Mouse (Mus musculus) embryonic facial prominence, embryonic 13.5 days (tissue): ENCODE results near the gene Rrp36. TPM values are rescaled to one million over a fixed set of nuclear protein-coding genes. Genes with fewer than 3 reads are reported as not detected.

Source experiments
- ATAC-seq: fragments of 200-750 bp; cut with Nextera tagmentation; 2 replicates; pipeline ENCODE4 v1.8.0; 2017; ENCODE audit warnings: low read depth; ENCODE audit not compliant: insufficient number of reproducible peaks, insufficient read depth, low FRiP score, low TSS enrichment
- H3K27ac ChIP-seq: fragments of 300-500 bp; sonication (generic); 2 replicates; pipeline ENCODE4 v1.5.1; 2015; ENCODE audit warnings: moderate library complexity, mild to moderate bottlenecking, inconsistent platforms
- H3K27me3 ChIP-seq: fragments of 300-500 bp; sonication (generic); 2 replicates; pipeline ENCODE4 v1.6.1; 2015; ENCODE audit warnings: mild to moderate bottlenecking, inconsistent platforms
- H3K36me3 ChIP-seq: fragments of 300-500 bp; sonication (generic); 2 replicates; pipeline ENCODE4 v1.6.1; 2015; ENCODE audit warnings: mild to moderate bottlenecking, inconsistent platforms
- H3K4me1 ChIP-seq: fragments of 300-500 bp; sonication (generic); 2 replicates; pipeline ENCODE4 v1.6.1; 2015; ENCODE audit warnings: inconsistent platforms
- H3K4me2 ChIP-seq: fragments of 300-500 bp; sonication (generic); 2 replicates; pipeline ENCODE4 v1.6.1; 2015; ENCODE audit warnings: moderate library complexity, mild to moderate bottlenecking, inconsistent platforms
- H3K4me3 ChIP-seq: fragments of 300-500 bp; sonication (generic); 2 replicates; pipeline ENCODE4 v1.5.1; 2015; ENCODE audit warnings: mild to moderate bottlenecking, inconsistent platforms
- H3K9ac ChIP-seq: fragments of 300-500 bp; sonication (generic); 2 replicates; pipeline ENCODE4 v1.6.1; 2015; ENCODE audit warnings: mild to moderate bottlenecking, inconsistent platforms
- H3K9me3 ChIP-seq: fragments of 300-500 bp; sonication (generic); 2 replicates; pipeline ENCODE4 v1.6.1; 2016; ENCODE audit warnings: inconsistent platforms
- WGBS: fragments of 180-500 bp; shearing (Covaris S2); methylation state at CpG from one replicate; pipeline ENCODE4 v1.1.7; 2015; ENCODE audit warnings: mixed read lengths; 5-methylcytosine and 5-hydroxymethylcytosine counted together
- polyA plus RNA-seq: library from polyadenylated mRNA; unstranded; fragments of >200 nt; fragmentation: Nextera tagmentation; extraction: Ambion mirVana; gene quantifications from 2 replicates; pipeline ENCODE4 v1.2.1, GENCODE M21; 2015

The Rrp36 gene
- polyA plus RNA-seq = 72.3 and 75.6 TPM in 2 replicates

GRCm38 (mm10) chr17:46673850-46674529, at the start of gene Rrp36:
Gene Rrp36, minus strand, starts transcription at chr17:46674352.
- peak; percentile 91 for ATAC-seq
- peaks cover 67% of the 10 kb centered on the region for H3K36me3 ChIP-seq
- H3K4me3 ChIP-seq = peak within 1 kb of the TSS; percentile 84
- H3K27ac ChIP-seq = peak within 1 kb of the TSS; percentile 98
- H3K9me3 ChIP-seq = no peaks in the 10 kb centered on the region
- WGBS = under 1% methylated on average over 43 of the region's 43 CpGs
- H3K27me3 ChIP-seq = no peaks in the 10 kb centered on the region
- peak within 1 kb of the TSS; percentile 85 for H3K4me2 ChIP-seq
- peak within 1 kb of the TSS; percentile 83 for H3K9ac ChIP-seq
- H3K4me1 ChIP-seq = peaks cover 32% of the 10 kb centered on the region

- Histone ChIP-seq H3K4me1 (no peaks in the 10 kb centered on the region), H3K27me3 (no peaks in the 10 kb centered on the region), H3K27ac (no peak overlapping the region), H3K9me3 (no peaks in the 10 kb centered on the region), H3K4me2 (no peak overlapping the region), H3K36me3 (peaks cover 83% of the 10 kb centered on the region), H3K4me3 (no peak overlapping the region), H3K9ac (no peak overlapping the region; the same call in none of the 2 replicates)
- WGBS = 84% methylated on average over 7 of the region's 7 CpGs
- no peak for ATAC-seq
Measured at GRCm38 (mm10) chr17:46721077-46721476, 46.9 kb upstream of the Rrp36 start.

- peaks cover 16% of the 10 kb centered on the region for H3K4me1 ChIP-seq
- no peak overlapping the region for H3K4me2 ChIP-seq
- H3K4me3 ChIP-seq = no peak overlapping the region
- no peak overlapping the region for H3K9ac ChIP-seq
- WGBS = 95% methylated on average over 11 of the region's 11 CpGs
- ATAC-seq = no peak
- H3K9me3 ChIP-seq = no peaks in the 10 kb centered on the region
- H3K27ac ChIP-seq = no peak overlapping the region
- H3K36me3 ChIP-seq = peaks cover 51% of the 10 kb centered on the region
- no peaks in the 10 kb centered on the region for H3K27me3 ChIP-seq
Measured at GRCm38 (mm10) chr17:46714756-46715481, 40.8 kb upstream of the Rrp36 start.

GRCm38 (mm10) chr17:46713849-46714248, 39.7 kb upstream of the Rrp36 start:
- no peak overlapping the region for H3K9ac ChIP-seq
- no peak for ATAC-seq
- H3K36me3 ChIP-seq = peaks cover 42% of the 10 kb centered on the region
- no peaks in the 10 kb centered on the region for H3K9me3 ChIP-seq
- no peaks in the 10 kb centered on the region for H3K27me3 ChIP-seq
- WGBS = 89% methylated on average over 9 of the region's 9 CpGs
- H3K27ac ChIP-seq = no peak overlapping the region
- H3K4me2 ChIP-seq = no peak overlapping the region
- H3K4me1 ChIP-seq = peaks cover 16% of the 10 kb centered on the region
- no peak overlapping the region for H3K4me3 ChIP-seq

GRCm38 (mm10) chr17:46712442-46712841, 38.3 kb upstream of the Rrp36 start:
- H3K4me1 ChIP-seq = peaks cover 16% of the 10 kb centered on the region
- H3K9me3 ChIP-seq = no peaks in the 10 kb centered on the region
- peak overlapping the region; percentile 100 for H3K4me2 ChIP-seq
- H3K27ac ChIP-seq = no peak overlapping the region
- peaks cover 39% of the 10 kb centered on the region for H3K36me3 ChIP-seq
- peak overlapping the region; percentile 100 for H3K4me3 ChIP-seq
- WGBS = 74% methylated on average over 7 of the region's 7 CpGs
- H3K9ac ChIP-seq = peak overlapping the region; percentile 94
- no peaks in the 10 kb centered on the region for H3K27me3 ChIP-seq
- no peak for ATAC-seq

GRCm38 (mm10) chr17:46711612-46712271, 37.6 kb upstream of the Rrp36 start:
- Histone ChIP-seq H3K9ac (peak overlapping the region; percentile 94), H3K27ac (peak overlapping the region; percentile 64), H3K4me2 (peak overlapping the region; percentile 100), H3K4me1 (peaks cover 16% of the 10 kb centered on the region), H3K36me3 (peaks cover 32% of the 10 kb centered on the region), H3K27me3 (no peaks in the 10 kb centered on the region), H3K4me3 (peak overlapping the region; percentile 100), H3K9me3 (no peaks in the 10 kb centered on the region)
- no peak; the same call in 1 of the 2 replicates for ATAC-seq
- under 1% methylated on average over 67 of the region's 76 CpGs for WGBS

- ATAC-seq = peak; percentile 82
- WGBS = 8% methylated on average over 36 of the region's 36 CpGs
Measured at GRCm38 (mm10) chr17:46710959-46711597, 36.9 kb upstream of the Rrp36 start, which contains the start of gene Pex6. Gene Pex6, plus strand, starts transcription at chr17:46711463.

GRCm38 (mm10) chr17:46706375-46707089, 32.4 kb upstream of the Rrp36 start:
- H3K4me2 ChIP-seq = no peak overlapping the region
- 88% methylated on average over 14 of the region's 14 CpGs for WGBS

More at GRCm38 (mm10) chr17:46710959-46711597, 36.9 kb upstream of the Rrp36 start, which contains the start of gene Pex6:
- Histone ChIP-seq H3K9ac (peak within 1 kb of the TSS; percentile 94), H3K36me3 (peaks cover 26% of the 10 kb centered on the region), H3K4me3 (peak within 1 kb of the TSS; percentile 100), H3K27ac (peak within 1 kb of the TSS; percentile 64), H3K9me3 (no peaks in the 10 kb centered on the region), H3K4me2 (peak within 1 kb of the TSS; percentile 100), H3K27me3 (no peaks in the 10 kb centered on the region), H3K4me1 (peaks cover 16% of the 10 kb centered on the region)

GRCm38 (mm10) chr17:46704887-46705835, 31.0 kb upstream of the Rrp36 start, which contains the start of gene Ppp2r5d:
Gene Ppp2r5d, minus strand, starts transcription at chr17:46705111.
- no peaks in the 10 kb centered on the region for H3K27me3 ChIP-seq
- peak within 1 kb of the TSS; percentile 85 for H3K4me2 ChIP-seq
- ATAC-seq = peak; percentile 90
- peak within 1 kb of the TSS; percentile 97 for H3K9ac ChIP-seq
- H3K27ac ChIP-seq = peak within 1 kb of the TSS; percentile 92
- no peaks in the 10 kb centered on the region for H3K9me3 ChIP-seq
- H3K4me3 ChIP-seq = peak within 1 kb of the TSS; percentile 94
- WGBS = under 1% methylated on average over 48 of the region's 48 CpGs
- peaks cover 32% of the 10 kb centered on the region for H3K4me1 ChIP-seq
- H3K36me3 ChIP-seq = peaks cover 11% of the 10 kb centered on the region

More at GRCm38 (mm10) chr17:46706375-46707089, 32.4 kb upstream of the Rrp36 start:
- no peaks in the 10 kb centered on the region for H3K9me3 ChIP-seq
- H3K27ac ChIP-seq = no peak overlapping the region
- ATAC-seq = no peak
- H3K9ac ChIP-seq = no peak overlapping the region
- H3K4me1 ChIP-seq = peaks cover 30% of the 10 kb centered on the region
- no peak overlapping the region for H3K4me3 ChIP-seq
- H3K27me3 ChIP-seq = no peaks in the 10 kb centered on the region
- H3K36me3 ChIP-seq = 0 out of 2 replicates have a peak, but pooled peaks cover under 1% of the 10 kb centered on the region
